ENCODE assay signal across 12 mouse cellular contexts in the genomic region with DNA sequence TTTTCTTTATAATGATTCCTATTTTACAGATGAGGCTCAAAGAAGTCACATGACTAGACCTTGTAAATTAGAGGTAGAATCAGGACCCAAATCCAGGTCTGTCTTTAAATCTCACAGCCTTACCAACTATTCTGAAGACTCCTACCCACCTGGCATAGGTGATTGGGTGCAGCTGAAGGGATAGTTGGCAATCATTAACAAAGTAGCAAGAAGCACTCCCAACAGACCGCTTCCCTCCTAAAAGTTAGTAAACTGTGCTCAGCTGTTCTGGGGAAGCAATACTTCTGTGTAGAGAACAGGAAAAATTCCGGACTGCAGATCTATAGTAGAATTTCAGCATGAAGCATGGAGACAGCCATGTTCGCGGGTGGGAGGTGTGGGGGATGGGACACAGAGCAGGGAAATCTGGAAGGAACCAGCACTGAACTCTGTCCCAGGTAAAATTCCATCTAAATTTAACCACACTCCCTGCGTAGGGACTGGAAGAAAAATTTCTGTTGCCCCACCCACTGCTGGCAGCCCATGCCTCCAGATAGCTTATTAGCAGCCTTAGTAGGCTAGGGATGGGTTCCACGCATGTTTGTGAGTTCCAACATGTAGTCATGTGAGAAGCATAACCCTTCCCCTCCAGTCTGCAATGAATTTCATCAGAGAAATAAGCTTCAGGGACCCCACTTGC. TPM values are rescaled to one million over a fixed set of nuclear protein-coding genes. Genes with fewer than 3 reads are reported as not detected.
DNase-seq lines count a peak whose midpoint lies in the region; ATAC-seq and TF ChIP-seq lines count a peak whose summit lies in the region.
"Had no signal": no experiment of that assay in that cellular context is flagged by ENCODE, and none has a peak within 500 bp of the region (broad histone marks: within the 10 kb centered on the region; RNA-seq: fewer than 3 reads in every experiment).

No protein-coding gene starts in this region.

- intact Hi-C loops in gastrocnemius, adult 2 months (cut with DNase I) = no loop called here

- H3K36me3 ChIP-seq in intestine, postnatal 0 days (ENCODE audit: control insufficient read depth, insufficient read depth) = no peaks in the 10 kb centered on the region
- H3K36me3 ChIP-seq in liver, embryonic 15.5 days (replicated peaks) = no peaks in the 10 kb centered on the region

- 31% methylated on average over 6 of the region's 6 CpGs for WGBS in intestine, postnatal 0 days
- 43% methylated on average over 6 of the region's 6 CpGs for WGBS in liver, embryonic 15.5 days (ENCODE audit: insufficient replicate concordance)

- H3K27ac ChIP-seq in gastrocnemius, adult 2 months = peak overlapping the region; percentile 90
- H3K27ac ChIP-seq in intestine, postnatal 0 days (ENCODE audit: low read depth, low read length) = peak overlapping the region; percentile 57; the same call in 1 of the 2 replicates
- H3K27ac ChIP-seq in liver, embryonic 15.5 days (replicated peaks) = no peak overlapping the region

- H3K4me2 ChIP-seq in intestine, postnatal 0 days (replicated peaks; ENCODE audit: low read depth) = peak overlapping the region; percentile 51
- peak overlapping the region; percentile 33 for H3K4me2 ChIP-seq in liver, embryonic 15.5 days

- peak; percentile 68 for DNase-seq in gastrocnemius, adult 2 months
- no peak for DNase-seq in gastrocnemius, adult 18-20 months (ENCODE audit: low spot score)
- DNase-seq in gastrocnemius, postnatal 25 days = peak; percentile 54
- no peak for DNase-seq in c-Kit-positive CD71-positive TER-119-positive erythroid progenitor cells, embryonic 14.5 days (ENCODE audit: low spot score)
- DNase-seq in layer of hippocampus, postnatal 36 days = no peak
- DNase-seq in adrenal gland, postnatal 14 days = no peak
- DNase-seq: cerebellum, adult 2 months; lung, postnatal 10 days; right cerebral cortex, adult 18-20 months had no signal

- H3K9ac ChIP-seq in intestine, postnatal 0 days (ENCODE audit: low read depth, low read length) = no peak overlapping the region
- H3K9ac ChIP-seq in liver, embryonic 15.5 days = no peak overlapping the region

- ATAC-seq in intestine, postnatal 0 days = peak; percentile 24; the same call in 1 of the 2 replicates
- ATAC-seq in liver, embryonic 15.5 days (ENCODE audit: insufficient read depth) = no peak
- ATAC-seq: forebrain, embryonic 14.5 days had no signal

- H3K4me3 ChIP-seq in gastrocnemius, adult 2 months = peak overlapping the region; percentile 62
- H3K4me3 ChIP-seq in intestine, postnatal 0 days (ENCODE audit: low read depth, low read length) = peak overlapping the region; percentile 9; the same call in 1 of the 2 replicates
- H3K4me3 ChIP-seq in liver, embryonic 15.5 days (replicated peaks) = no peak overlapping the region

- no peak for TF ChIP-seq CTCF in gastrocnemius, adult 2 months (IDR thresholded peaks at IDR 0.05)
- no peak for TF ChIP-seq CTCF in intestine, postnatal 0 days (IDR thresholded peaks at IDR 0.05; ENCODE audit: low read depth)

- H3K27me3 ChIP-seq in intestine, postnatal 0 days (replicated peaks; ENCODE audit: control insufficient read depth, insufficient read depth, low read length) = no peaks in the 10 kb centered on the region
- H3K27me3 ChIP-seq in liver, embryonic 15.5 days = peaks cover 8% of the 10 kb centered on the region

- 0 out of 2 replicates have a peak, but pooled peaks cover 2% of the 10 kb centered on the region for H3K4me1 ChIP-seq in intestine, postnatal 0 days (replicated peaks; ENCODE audit: control insufficient read depth, insufficient read depth, low read length)
- H3K4me1 ChIP-seq in liver, embryonic 15.5 days (replicated peaks) = peaks cover 10% of the 10 kb centered on the region

- H3K9me3 ChIP-seq in intestine, postnatal 0 days (ENCODE audit: control insufficient read depth) = no peaks in the 10 kb centered on the region
- H3K9me3 ChIP-seq in liver, embryonic 15.5 days (replicated peaks) = no peaks in the 10 kb centered on the region

RNA-seq across cellular contexts. Expression of gene Rbpj, which starts 3.3 kb away (rescaled TPM):
- 10 to 100 TPM; 20.9 to 21.7 TPM for total RNA-seq in gastrocnemius, adult 2 months (2021)
- 10 to 100 TPM; 17.1 to 18.0 TPM for total RNA-seq in gastrocnemius, adult 18-20 months (2021)
- total RNA-seq in gastrocnemius, postnatal 25 days (2021) = 10 to 100 TPM; 18.5 to 21.8 TPM
- 14.2 and 15.0 TPM in 2 replicates for polyA plus RNA-seq in intestine, postnatal 0 days (2015; fragmentation: Nextera tagmentation; extraction: Ambion mirVana)
- 6.3 and 7.1 TPM in 2 replicates for polyA plus RNA-seq in liver, embryonic 15.5 days (2015; fragmentation: Nextera tagmentation; extraction: Ambion mirVana)
- 10 to 100 TPM; 21.4 to 27.7 TPM for total RNA-seq in layer of hippocampus, postnatal 36 days (2021)
- 31.4 and 36.2 TPM in 2 replicates for total RNA-seq in adrenal gland, postnatal 14 days (2021)

Comparison
In these comparisons a context has a peak if more than half of its experiments do, and no peak if none do; other contexts are left out.
1. DNase-seq: peak in gastrocnemius, adult 2 months (single experiment) and gastrocnemius, postnatal 25 days (single experiment); none in gastrocnemius, adult 18-20 months (single experiment), c-Kit-positive CD71-positive TER-119-positive erythroid progenitor cells, embryonic 14.5 days (single experiment), layer of hippocampus, postnatal 36 days (0 of 2) and adrenal gland, postnatal 14 days (single experiment).